Mouse (Mus musculus) neutrophil, adult 65 days (primary cell): ENCODE measurements around the gene Gm8677. TPM values are rescaled to one million over a fixed set of nuclear protein-coding genes. Genes with fewer than 3 reads are reported as not detected.

Experiments
- total RNA-seq: library from RNA; stranded (reverse); gene quantifications from 2 replicates; pipeline ENCODE4 v1.2.4, GENCODE M21; 2023

Gm8677 gene
- not detected in 2 replicates for total RNA-seq

GRCm38 (mm10) chr7:22534787-22535186 is at the start of gene Gm8677:
Gene Gm8677 (minus strand): TSS chr7:22534887.

GRCm38 (mm10) chr7:22565243-22565642 is 30.6 kb upstream of the Gm8677 start, which contains the start of gene Gm4201:
Gene Gm4201 (minus strand): TSS chr7:22565343.

GRCm38 (mm10) chr7:22522667-22523066 is 12.0 kb downstream of the Gm8677 start, which contains the start of gene Vmn1r152:
Gene Vmn1r152 (plus strand): TSS chr7:22522967.

GRCm38 (mm10) chr7:22499578-22499977 is 35.1 kb downstream of the Gm8677 start, which contains the start of gene Vmn1r151:
Gene Vmn1r151 (minus strand): TSS chr7:22499678.

Other genes with a start within 250 kb of the Gm8677 start
- not detected in 2 replicates for gene Gm4187, start 205.2 kb downstream of the Gm8677 start, total RNA-seq
- not detected in 2 replicates for gene Gm8660, start 163.8 kb downstream of the Gm8677 start, total RNA-seq
- not detected in 2 replicates for gene Vmn1r148, start 121.3 kb downstream of the Gm8677 start, total RNA-seq
- not detected in 2 replicates for gene Vmn1r149, start 96.7 kb downstream of the Gm8677 start, total RNA-seq
- gene Gm10665, start 70.8 kb downstream of the Gm8677 start, total RNA-seq: not detected in 2 replicates
- gene Vmn1r151, start 35.2 kb downstream of the Gm8677 start, total RNA-seq: not detected in 2 replicates
- not detected in 2 replicates for gene Vmn1r152, start 11.9 kb downstream of the Gm8677 start, total RNA-seq
- gene Gm4201, start 30.5 kb upstream of the Gm8677 start, total RNA-seq: not detected in 2 replicates
- not detected in 2 replicates for gene Gm4565, start 53.2 kb upstream of the Gm8677 start, total RNA-seq
- gene Vmn1r155, start 123.1 kb upstream of the Gm8677 start, total RNA-seq: not detected in 2 replicates
- not detected in 2 replicates for gene Gm8693, start 157.4 kb upstream of the Gm8677 start, total RNA-seq
- not detected in 2 replicates for gene Gm4567, start 184.8 kb upstream of the Gm8677 start, total RNA-seq
- gene Vmn1r157, start 226.8 kb upstream of the Gm8677 start, total RNA-seq: not detected in 2 replicates